Mouse (Mus musculus) left cerebral cortex, adult 9 months (tissue): ENCODE data around the gene Kpna7.

Experiments
- DNase-seq, 2 experiments: peaks; one replicate each; pipeline ENCODE4 v3.0.0; 2022; ENCODE audit warnings: low spot score in 2 of 2

Kpna7 gene

DNA sequence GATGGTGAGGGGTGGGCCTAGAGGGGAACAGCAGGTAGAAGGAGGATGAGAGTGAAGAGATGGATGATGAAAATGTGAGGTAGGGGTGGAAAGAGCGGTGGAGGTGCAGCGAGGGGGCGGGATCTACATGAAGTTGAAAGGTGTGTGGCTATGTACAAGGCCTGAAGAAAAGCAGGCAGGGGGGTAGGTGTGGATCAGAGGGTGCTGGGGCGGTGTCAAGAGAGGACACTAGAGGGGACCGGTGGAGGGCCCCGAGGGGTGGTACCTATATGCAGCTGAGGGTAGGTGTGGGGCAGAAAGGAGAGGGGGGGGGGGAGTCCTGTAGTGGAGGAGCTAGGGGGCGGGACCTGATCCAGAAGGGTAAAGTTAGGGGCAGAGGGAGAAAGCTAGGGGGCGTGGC, 119.4 kb downstream of the Kpna7 start:
- no peak for DNase-seq

DNA sequence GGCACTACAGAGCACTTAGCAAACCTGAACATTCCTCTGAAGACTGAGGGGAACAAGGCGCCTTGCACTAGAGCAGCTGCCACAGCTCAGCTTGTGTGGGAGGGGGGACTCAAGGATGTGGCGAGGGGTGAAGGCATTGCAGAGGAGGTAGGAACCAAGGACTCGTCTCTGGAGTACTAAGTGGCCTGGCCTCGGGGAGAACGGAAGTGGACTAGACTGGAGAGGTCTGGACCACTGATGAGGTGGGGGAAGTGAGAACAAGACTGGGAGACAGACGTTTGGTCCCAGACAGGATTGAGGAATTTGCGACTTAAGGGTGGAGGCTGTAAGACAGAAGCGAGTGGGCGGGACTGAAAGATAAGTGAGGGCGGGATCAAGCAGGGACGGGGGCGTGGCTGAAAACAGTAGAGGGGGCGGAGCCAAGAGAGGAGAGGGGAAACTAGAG, 120.0 kb downstream of the Kpna7 start:
- DNase-seq: peak; percentile 58 to 78

DNA sequence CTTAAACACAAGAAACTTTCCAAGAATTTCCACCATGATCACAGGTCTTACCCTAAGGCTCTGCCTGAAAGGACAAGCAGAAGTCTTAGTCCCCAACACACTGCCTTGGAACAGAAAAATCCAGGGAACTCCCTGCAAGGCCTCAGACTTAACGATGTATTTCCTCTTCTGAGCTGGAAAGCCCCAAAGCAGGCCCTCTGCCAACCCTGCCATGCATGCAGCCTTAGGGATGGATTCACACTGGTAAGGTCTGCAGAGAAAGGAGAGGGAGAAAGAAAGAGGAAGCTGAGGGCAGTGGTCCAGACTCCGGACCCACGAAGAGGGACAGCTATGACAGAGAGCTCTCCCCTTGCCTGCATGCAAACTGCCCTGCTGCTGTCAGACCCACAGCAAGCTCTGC, 120.4 kb downstream of the Kpna7 start:
- DNase-seq: no peak

GRCm38 (mm10) chr5:144958271-144958670, 125.6 kb downstream of the Kpna7 start:
- DNase-seq: no peak

DNA sequence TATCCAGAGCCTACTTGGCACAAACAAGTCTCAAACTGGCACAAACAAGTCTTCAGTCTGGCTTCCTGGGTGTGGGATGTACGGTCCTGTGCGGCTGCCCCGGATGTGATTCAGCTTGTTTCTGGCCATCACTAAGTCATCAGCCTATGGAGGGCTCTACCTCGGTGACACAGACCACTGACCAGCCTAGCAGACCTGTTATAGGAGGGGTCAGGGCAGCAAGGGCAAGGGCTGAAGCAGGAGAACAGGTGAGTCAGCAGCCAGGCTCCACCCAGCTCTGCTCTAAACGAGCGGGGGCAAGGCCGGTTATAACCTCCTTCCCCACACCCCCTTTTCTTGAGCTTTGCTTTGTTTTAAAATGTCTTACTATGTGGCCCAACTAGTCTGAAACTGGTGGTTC, 129.4 kb downstream of the Kpna7 start:
- DNase-seq: no peak

GRCm38 (mm10) chr5:144952592-144952991, 131.2 kb downstream of the Kpna7 start:
- no peak for DNase-seq

- no peak for DNase-seq
Observed at GRCm38 (mm10) chr5:144950428-144951051, 133.3 kb downstream of the Kpna7 start.

DNA sequence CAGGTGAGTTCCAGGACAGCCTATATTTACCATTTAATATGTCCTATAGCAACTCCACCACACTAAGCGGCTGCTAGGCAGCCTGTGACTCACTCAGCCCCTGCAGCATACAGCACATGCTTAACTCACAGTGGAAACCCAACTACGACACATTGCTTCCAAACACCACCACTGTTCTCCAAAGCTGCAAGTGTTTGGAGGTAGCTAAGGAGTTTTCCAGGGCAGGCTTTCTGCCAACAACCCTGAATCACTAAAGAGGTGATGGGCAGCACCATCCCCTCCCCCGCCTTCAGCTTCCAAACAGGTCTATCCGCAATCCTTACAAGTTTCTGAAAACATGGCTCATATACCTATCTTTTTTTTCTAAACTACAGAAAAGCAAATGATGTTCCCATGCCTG, 134.0 kb downstream of the Kpna7 start:
- peak in 1 of 2 experiments; percentile 65 for DNase-seq

DNA sequence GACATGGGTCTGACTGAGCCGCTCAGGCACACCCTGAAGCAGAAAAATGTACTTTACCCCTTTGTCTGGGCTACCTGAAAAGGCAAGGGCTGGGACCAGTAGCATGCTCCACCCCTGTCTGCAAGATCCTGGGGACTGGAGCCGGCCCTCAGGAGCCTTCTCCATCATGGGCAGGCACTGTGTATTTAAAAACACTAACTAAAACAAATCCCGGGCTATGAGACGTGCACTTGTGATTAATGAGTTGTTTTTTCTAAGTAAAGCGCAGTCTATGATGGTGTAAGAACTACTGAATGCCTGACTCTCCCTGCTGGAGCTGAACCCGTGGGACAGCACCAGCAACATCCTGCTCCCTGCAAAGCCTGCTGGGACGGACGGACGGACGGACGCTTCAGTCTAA, 135.4 kb downstream of the Kpna7 start:
- DNase-seq: no peak

- DNase-seq: no peak
Observed at GRCm38 (mm10) chr5:144948002-144948401, 135.8 kb downstream of the Kpna7 start.

DNA sequence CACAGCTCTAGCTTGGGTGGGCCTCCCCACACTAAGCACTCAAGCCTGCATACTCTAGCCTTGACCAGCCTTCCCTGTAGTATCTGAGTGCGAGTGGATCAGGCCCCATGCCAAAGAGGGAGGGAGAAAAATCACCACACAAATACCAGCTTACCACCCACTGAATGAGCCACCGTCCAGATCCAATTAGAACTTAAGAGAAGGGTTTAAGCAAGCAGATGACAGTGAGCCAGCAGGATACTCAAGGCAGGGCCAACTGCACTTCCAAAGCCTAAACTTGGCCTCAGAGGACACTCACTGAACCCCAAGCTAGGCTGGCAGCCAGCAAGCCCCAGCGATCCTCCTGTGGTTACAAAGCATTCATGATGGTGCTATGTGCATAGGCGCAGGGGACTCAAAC, 137.8 kb downstream of the Kpna7 start:
- DNase-seq: peak in 1 of 2 experiments; percentile 67

DNA sequence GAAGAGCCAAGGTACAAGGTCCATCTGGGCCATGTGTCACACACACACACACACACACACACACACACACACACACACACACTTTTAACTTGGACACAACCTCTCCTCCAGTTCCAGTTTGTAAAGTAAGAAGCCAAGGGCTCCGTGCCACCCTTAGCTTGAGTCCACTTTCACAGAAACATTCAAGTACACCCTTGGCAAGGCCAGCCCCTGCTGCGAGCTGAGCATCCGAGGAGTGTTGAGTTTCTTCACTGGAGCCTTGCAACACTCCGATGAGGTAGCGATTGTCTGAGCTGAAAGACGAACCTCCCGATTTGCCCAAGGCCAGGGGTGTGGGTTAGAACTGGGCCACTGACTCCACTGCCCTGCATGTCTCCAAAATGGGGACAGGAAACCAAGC, 138.9 kb downstream of the Kpna7 start:
- DNase-seq: no peak

- no peak for DNase-seq
Observed at GRCm38 (mm10) chr5:144944370-144944769, 139.5 kb downstream of the Kpna7 start.

DNA sequence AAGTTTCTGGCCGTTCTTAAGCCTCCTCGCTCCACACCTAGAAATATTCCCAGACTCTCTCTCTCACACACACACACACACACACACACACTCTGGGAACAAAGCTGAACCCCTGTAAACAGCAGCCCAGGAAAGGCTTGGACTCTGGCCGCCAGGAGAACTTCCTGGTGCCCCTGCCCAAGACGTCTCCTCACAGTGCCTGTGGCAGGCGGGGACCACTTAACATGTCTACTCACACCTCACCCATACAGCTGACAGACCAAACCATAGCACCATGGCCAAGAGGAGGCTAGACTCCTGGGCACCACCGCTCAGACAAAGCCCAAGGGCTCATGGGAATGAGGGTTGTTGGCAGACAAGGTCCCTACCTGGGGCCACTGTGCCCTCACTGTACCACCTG, 140.5 kb downstream of the Kpna7 start:
- DNase-seq: no peak

GRCm38 (mm10) chr5:144942431-144942830, 141.4 kb downstream of the Kpna7 start:
- DNase-seq: peak; percentile 35 to 49

GRCm38 (mm10) chr5:144940904-144941303, 142.9 kb downstream of the Kpna7 start:
- no peak for DNase-seq

GRCm38 (mm10) chr5:144937304-144937703, 146.5 kb downstream of the Kpna7 start:
- peak; percentile 55 to 81 for DNase-seq
